In the genomic region with DNA sequence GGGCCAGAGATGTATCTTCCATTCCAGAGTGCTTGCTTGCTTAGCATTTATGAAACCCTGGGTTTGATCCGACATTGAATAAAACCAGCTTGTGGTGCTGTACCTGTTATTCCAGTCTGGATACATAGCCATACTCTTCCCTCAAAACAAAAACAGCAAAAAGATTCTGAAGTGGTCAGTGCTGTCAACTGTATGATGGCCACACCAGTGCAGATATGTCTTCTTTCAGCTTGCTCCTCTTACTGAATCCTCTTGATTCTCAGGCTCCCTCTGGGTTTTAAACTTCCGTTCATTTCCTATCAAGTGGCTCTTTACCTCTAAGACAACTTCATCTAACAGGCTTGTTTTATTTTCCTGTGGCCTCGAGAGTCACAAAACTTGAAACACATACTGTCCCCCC, we compare ENCODE assay signal across 9 mouse cellular contexts. TPM values are rescaled to one million over a fixed set of nuclear protein-coding genes. Genes with fewer than 3 reads are reported as not detected.
DNase-seq lines count a peak whose midpoint lies in the region; ATAC-seq and TF ChIP-seq lines count a peak whose summit lies in the region.
"Had no signal": no experiment of that assay in that cellular context is flagged by ENCODE, and none has a peak within 500 bp of the region (broad histone marks: within the 10 kb centered on the region; RNA-seq: fewer than 3 reads in every experiment).

Sdhaf1 (minus strand) TSS at position 101 of the 400 bp plus-strand sequence.

- H3K9ac ChIP-seq in kidney, embryonic 15.5 days = peak within 1 kb of the TSS; percentile 42
- peak within 1 kb of the TSS; percentile 37; the same call in 1 of the 2 replicates for H3K9ac ChIP-seq in heart, postnatal 0 days (replicated peaks; ENCODE audit: low read depth, low read length)
- peak within 1 kb of the TSS; percentile 66 for H3K9ac ChIP-seq in liver, embryonic 14.5 days (replicated peaks)

- no peak for TF ChIP-seq EP300 in heart, postnatal 0 days (IDR thresholded peaks at IDR 0.05; ENCODE audit: low read depth)
- no peak for TF ChIP-seq EP300 in liver, embryonic 14.5 days (IDR thresholded peaks at IDR 0.05; ENCODE audit: low read depth)

- 0 out of 2 replicates have a peak, but pooled peaks cover 4% of the 10 kb centered on the region for H3K36me3 ChIP-seq in kidney, embryonic 15.5 days
- H3K36me3 ChIP-seq in heart, postnatal 0 days (replicated peaks; ENCODE audit: control insufficient read depth, insufficient read depth, low read length) = no peaks in the 10 kb centered on the region
- H3K36me3 ChIP-seq in liver, embryonic 14.5 days (replicated peaks; ENCODE audit: control insufficient read depth, insufficient read depth, low read depth) = no peaks in the 10 kb centered on the region

- peak within 1 kb of the TSS; percentile 90 for H3K4me3 ChIP-seq in kidney, embryonic 15.5 days (replicated peaks)
- H3K4me3 ChIP-seq in bone marrow macrophage, adult 2 months (ENCODE audit: insufficient read depth, low read length) = peak within 1 kb of the TSS; percentile 64
- H3K4me3 ChIP-seq in heart, postnatal 0 days (ENCODE audit: low read depth, low read length) = peak within 1 kb of the TSS; percentile 80
- H3K4me3 ChIP-seq in liver, embryonic 14.5 days (ENCODE audit: insufficient read depth in 1 of 2, low read depth in 2 of 2, low read length in 2 of 2) = peak within 1 kb of the TSS; percentile 65 to 77

- peak within 1 kb of the TSS; percentile 93 for H3K4me2 ChIP-seq in kidney, embryonic 15.5 days
- peak within 1 kb of the TSS; percentile 84 for H3K4me2 ChIP-seq in heart, postnatal 0 days (ENCODE audit: low read depth, low read length)
- peak within 1 kb of the TSS; percentile 91 for H3K4me2 ChIP-seq in liver, embryonic 14.5 days (ENCODE audit: low read depth)

- H3K4me1 ChIP-seq in kidney, embryonic 15.5 days = peaks cover 25% of the 10 kb centered on the region
- peaks cover 15% of the 10 kb centered on the region for H3K4me1 ChIP-seq in bone marrow macrophage, adult 2 months (ENCODE audit: control insufficient read depth, insufficient read depth, low read length)
- peaks cover 11% of the 10 kb centered on the region for H3K4me1 ChIP-seq in heart, postnatal 0 days (ENCODE audit: control insufficient read depth, insufficient read depth)
- H3K4me1 ChIP-seq in liver, embryonic 14.5 days (replicated peaks; ENCODE audit: control insufficient read depth in 2 of 2, insufficient read depth in 2 of 2, low read length in 1 of 2) = peaks cover 9 to 13% of the 10 kb centered on the region in 2 experiments; a peak in 3 of 4 replicates

- no peaks in the 10 kb centered on the region; the same call in 1 of the 2 replicates for H3K9me3 ChIP-seq in kidney, embryonic 15.5 days (replicated peaks)
- H3K9me3 ChIP-seq in heart, postnatal 0 days (replicated peaks; ENCODE audit: control insufficient read depth, low read length) = no peaks in the 10 kb centered on the region
- no peaks in the 10 kb centered on the region for H3K9me3 ChIP-seq in liver, embryonic 14.5 days (ENCODE audit: control insufficient read depth, low read length)

- TF ChIP-seq POLR2A in bone marrow macrophage, adult 2 months (IDR thresholded peaks at IDR 0.05; ENCODE audit: borderline replicate concordance, low read depth, low read length) = no peak

- 78% methylated on average over 3 of the region's 3 CpGs for WGBS in kidney, embryonic 15.5 days
- WGBS in heart, postnatal 0 days = 64% methylated on average over 3 of the region's 3 CpGs
- 62% methylated on average over 3 of the region's 3 CpGs for WGBS in liver, embryonic 14.5 days (ENCODE audit: insufficient replicate concordance)

- DNase-seq in kidney, adult 11 months = no peak
- DNase-seq in heart, postnatal 0 days (ENCODE audit: low spot score) = no peak
- no peak for DNase-seq in liver, embryonic 14.5 days (ENCODE audit: low read depth in 3 of 3, low spot score in 3 of 3)
- DNase-seq in left cerebral cortex, adult 11 months (ENCODE audit: low spot score) = no peak
- DNase-seq in adipocyte (ENCODE audit: low spot score) = no peak

- peak within 1 kb of the TSS; percentile 90 for H3K27ac ChIP-seq in kidney, embryonic 15.5 days
- H3K27ac ChIP-seq in bone marrow macrophage, adult 2 months (ENCODE audit: insufficient read depth, low read depth, low read length) = peak within 1 kb of the TSS; percentile 76
- H3K27ac ChIP-seq in heart, postnatal 0 days (ENCODE audit: low read depth) = peak within 1 kb of the TSS; percentile 91
- peak within 1 kb of the TSS; percentile 59 for H3K27ac ChIP-seq in liver, embryonic 14.5 days

- no peaks in the 10 kb centered on the region for H3K27me3 ChIP-seq in kidney, embryonic 15.5 days
- H3K27me3 ChIP-seq in heart, postnatal 0 days (ENCODE audit: control insufficient read depth, insufficient read depth, low read length) = no peaks in the 10 kb centered on the region
- H3K27me3 ChIP-seq in liver, embryonic 14.5 days (ENCODE audit: control insufficient read depth, insufficient read depth, low read length) = no peaks in the 10 kb centered on the region
- H3K27me3 ChIP-seq: Patski had no signal

- no peak for TF ChIP-seq CTCF in bone marrow macrophage, adult 2 months (IDR thresholded peaks at IDR 0.05; ENCODE audit: low read depth, low read length)
- no peak for TF ChIP-seq CTCF in heart, postnatal 0 days (IDR thresholded peaks at IDR 0.05; ENCODE audit: low read depth)
- TF ChIP-seq CTCF in liver, embryonic 14.5 days (IDR thresholded peaks at IDR 0.05; ENCODE audit: low read depth) = no peak

- ATAC-seq in kidney, embryonic 15.5 days (replicated peaks; ENCODE audit: low FRiP score) = no peak
- ATAC-seq in heart, postnatal 0 days (ENCODE audit: insufficient read depth, low read depth) = no peak
- no peak for ATAC-seq in liver, embryonic 14.5 days (ENCODE audit: insufficient read depth)
- no peak for ATAC-seq in cerebellum, adult (ENCODE audit: insufficient number of reproducible peaks, low FRiP score, low TSS enrichment)
- ATAC-seq: Patski had no signal

RNA-seq across cellular contexts. Expression of gene Sdhaf1, which starts in this region (rescaled TPM):
- 17.3 and 18.7 TPM in 2 replicates for polyA plus RNA-seq in kidney, embryonic 15.5 days (2015; fragmentation: Nextera tagmentation; extraction: Ambion mirVana)
- polyA plus RNA-seq in bone marrow macrophage, adult 2 months (2012; ENCODE audit: insufficient read depth, insufficient read length, missing spikeins) = 4.5 and 4.6 TPM in 2 replicates
- total RNA-seq in heart, postnatal 0 days (2014; rRNA removed; ENCODE audit: low replicate concordance) = 15.8 and 16.5 TPM in 2 replicates
- 23.2 and 23.3 TPM in 2 replicates for polyA plus RNA-seq in heart, postnatal 0 days (2015; fragmentation: Nextera tagmentation; extraction: Ambion mirVana)
- 3.8 and 5.1 TPM in 2 replicates for polyA plus RNA-seq in liver, embryonic 14.5 days (2012; rRNA removed)
- 6.7 and 7.0 TPM in 2 replicates for polyA plus RNA-seq in liver, embryonic 14.5 days (2014; fragmentation: Nextera tagmentation; extraction: Ambion mirVana)
